Mouse (Mus musculus): ENCODE measurements around the gene Lnx2. TPM values are rescaled to one million over a fixed set of nuclear protein-coding genes. Genes with fewer than 3 reads are reported as not detected.

Gene Lnx2
- total RNA-seq, 2 experiments from 2014 or later: 6.5 to 8.9 TPM

GRCm38 (mm10) chr5:147052309-147052558 is 24.2 kb downstream of the Lnx2 start:
- DNase-seq (ENCODE audit: low spot score in 2 of 2): no peak

GRCm38 (mm10) chr5:147051500-147052308 is 24.7 kb downstream of the Lnx2 start:
- no peak for DNase-seq (ENCODE audit: low spot score in 2 of 2)

- no peak for DNase-seq (ENCODE audit: low spot score in 2 of 2)
Observed at GRCm38 (mm10) chr5:147050816-147051499, 25.4 kb downstream of the Lnx2 start.

GRCm38 (mm10) chr5:147049544-147050209 is 26.7 kb downstream of the Lnx2 start:
- DNase-seq (ENCODE audit: low spot score in 2 of 2): no peak

GRCm38 (mm10) chr5:147045929-147046328 is 30.5 kb downstream of the Lnx2 start:
- DNase-seq (ENCODE audit: low spot score in 2 of 2): no peak

GRCm38 (mm10) chr5:147045311-147045710 is 31.1 kb downstream of the Lnx2 start:
- DNase-seq (ENCODE audit: low spot score in 2 of 2): no peak

GRCm38 (mm10) chr5:147043240-147043844 is 33.0 kb downstream of the Lnx2 start:
- no peak for DNase-seq (ENCODE audit: low spot score in 2 of 2)

- DNase-seq (ENCODE audit: low spot score in 2 of 2): no peak
Observed at GRCm38 (mm10) chr5:147041965-147042937, 34.1 kb downstream of the Lnx2 start.

GRCm38 (mm10) chr5:147039394-147039793 is 37.0 kb downstream of the Lnx2 start:
- DNase-seq (ENCODE audit: low spot score in 2 of 2): no peak

- DNase-seq (ENCODE audit: low spot score in 2 of 2): no peak
Observed at GRCm38 (mm10) chr5:147037601-147038000, 38.8 kb downstream of the Lnx2 start.

GRCm38 (mm10) chr5:147036661-147037060 is 39.7 kb downstream of the Lnx2 start:
- no peak for DNase-seq (ENCODE audit: low spot score in 2 of 2)

- no peak for DNase-seq (ENCODE audit: low spot score in 2 of 2)
Observed at GRCm38 (mm10) chr5:147036028-147036427, 40.4 kb downstream of the Lnx2 start.

GRCm38 (mm10) chr5:147035301-147035700 is 41.1 kb downstream of the Lnx2 start:
- DNase-seq (ENCODE audit: low spot score in 2 of 2): no peak

- DNase-seq (ENCODE audit: low spot score in 2 of 2): no peak
Observed at GRCm38 (mm10) chr5:147034283-147034682, 42.1 kb downstream of the Lnx2 start.

GRCm38 (mm10) chr5:147033155-147033554 is 43.2 kb downstream of the Lnx2 start:
- DNase-seq (ENCODE audit: low spot score in 2 of 2): no peak

GRCm38 (mm10) chr5:147031281-147031680 is 45.1 kb downstream of the Lnx2 start:
- DNase-seq (ENCODE audit: low spot score in 2 of 2): no peak

- no peak for DNase-seq (ENCODE audit: low spot score in 2 of 2)
Observed at GRCm38 (mm10) chr5:147024331-147025034, 51.9 kb downstream of the Lnx2 start.

- DNase-seq (ENCODE audit: low spot score in 2 of 2): no peak
Observed at GRCm38 (mm10) chr5:147023245-147023970, 53.0 kb downstream of the Lnx2 start.

- no peak for DNase-seq (ENCODE audit: low spot score in 2 of 2)
Observed at GRCm38 (mm10) chr5:147021546-147022265, 54.7 kb downstream of the Lnx2 start.
